Mouse (Mus musculus) adrenal gland, postnatal 4 days (tissue): ENCODE measurements around the gene Igfbp6. TPM values are rescaled to one million over a fixed set of nuclear protein-coding genes. Genes with fewer than 3 reads are reported as not detected.

ENCODE experiments used
- DNase-seq, 2 experiments: peaks; one replicate each; pipeline ENCODE4 v3.0.0; 2021 to 2022; ENCODE audit warnings: low spot score in 2 of 2, mixed read lengths in 2 of 2
- total RNA-seq, 2 experiments: library from RNA; stranded (reverse); gene quantifications; 2 replicates each; pipeline ENCODE4 v1.2.3; 2021

Gene Igfbp6
- total RNA-seq, 2 experiments from 2014 or later, result 33.9 to 34.4 TPM

GRCm38 (mm10) chr15:102107689-102108573, 36.2 kb upstream of the Igfbp6 start:
- DNase-seq, result no peak

GRCm38 (mm10) chr15:102108651-102109525, 35.3 kb upstream of the Igfbp6 start:
- DNase-seq, result no peak

GRCm38 (mm10) chr15:102110271-102110670, 33.9 kb upstream of the Igfbp6 start:
- no peak for DNase-seq

GRCm38 (mm10) chr15:102110701-102111494, 33.3 kb upstream of the Igfbp6 start:
- DNase-seq, result no peak

- DNase-seq, result no peak
Observed at GRCm38 (mm10) chr15:102111495-102111829, 32.7 kb upstream of the Igfbp6 start.

- DNase-seq, result no peak
Observed at GRCm38 (mm10) chr15:102112181-102112580, 32.0 kb upstream of the Igfbp6 start.

GRCm38 (mm10) chr15:102112827-102113226, 31.3 kb upstream of the Igfbp6 start:
- DNase-seq, result no peak

GRCm38 (mm10) chr15:102113674-102114073, 30.5 kb upstream of the Igfbp6 start:
- DNase-seq, result no peak

GRCm38 (mm10) chr15:102114651-102115260, 29.4 kb upstream of the Igfbp6 start:
- DNase-seq, result no peak

- no peak for DNase-seq
Observed at GRCm38 (mm10) chr15:102115731-102116231, 28.4 kb upstream of the Igfbp6 start.

- DNase-seq, result no peak
Observed at GRCm38 (mm10) chr15:102116753-102117415, 27.3 kb upstream of the Igfbp6 start.

- DNase-seq, result no peak
Observed at GRCm38 (mm10) chr15:102117461-102118443, 26.4 kb upstream of the Igfbp6 start.

GRCm38 (mm10) chr15:102118591-102118990, 25.6 kb upstream of the Igfbp6 start:
- no peak for DNase-seq

- no peak for DNase-seq
Observed at GRCm38 (mm10) chr15:102119121-102119830, 24.9 kb upstream of the Igfbp6 start.

- no peak for DNase-seq
Observed at GRCm38 (mm10) chr15:102119831-102120170, 24.4 kb upstream of the Igfbp6 start.

- DNase-seq, result no peak
Observed at GRCm38 (mm10) chr15:102120530-102120929, 23.6 kb upstream of the Igfbp6 start.

- DNase-seq, result no peak
Observed at GRCm38 (mm10) chr15:102126303-102126702, 17.9 kb upstream of the Igfbp6 start.

GRCm38 (mm10) chr15:102133314-102133713, 10.8 kb upstream of the Igfbp6 start:
- no peak for DNase-seq
